Mouse (Mus musculus): ENCODE results near the gene Kptn.

The Kptn gene

DNA sequence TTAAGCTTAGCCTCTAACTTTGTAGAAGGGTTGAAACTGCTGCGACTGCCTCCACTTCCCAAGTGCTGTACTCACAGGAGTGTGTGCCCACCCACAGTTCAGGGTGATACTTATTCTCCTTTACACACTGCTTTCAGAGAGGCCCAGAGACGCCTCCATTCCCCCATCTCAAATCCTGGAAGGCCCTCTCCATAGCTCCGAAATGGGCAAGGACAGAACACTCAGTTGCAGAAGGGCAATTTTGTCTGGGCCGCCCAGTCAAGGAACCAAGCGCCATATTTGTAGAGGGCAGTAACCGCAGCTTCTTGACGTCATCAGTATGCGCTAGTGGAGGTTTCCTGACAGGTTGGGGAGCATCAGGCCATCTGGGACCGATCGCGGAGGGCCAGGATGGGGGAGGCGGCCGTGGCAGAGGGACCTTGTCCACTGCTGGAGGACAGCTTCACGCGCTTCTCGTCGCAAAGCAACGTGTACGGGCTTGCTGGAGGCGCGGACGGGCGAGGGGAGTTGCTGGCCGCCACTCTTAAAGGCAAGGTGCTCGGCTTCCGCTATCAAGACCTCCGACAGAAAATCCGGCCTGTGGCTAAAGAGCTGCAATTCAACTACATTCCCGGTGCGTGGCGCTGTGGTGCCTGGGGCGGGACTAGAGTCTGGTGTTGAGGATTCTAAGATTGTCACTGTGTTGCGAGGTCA is at the start of gene Kptn:
TSS of gene Kptn (plus strand) at position 327 of the 693 bp plus-strand sequence.
- DNase-seq (ENCODE audit: low spot score): peak; percentile 92

DNA sequence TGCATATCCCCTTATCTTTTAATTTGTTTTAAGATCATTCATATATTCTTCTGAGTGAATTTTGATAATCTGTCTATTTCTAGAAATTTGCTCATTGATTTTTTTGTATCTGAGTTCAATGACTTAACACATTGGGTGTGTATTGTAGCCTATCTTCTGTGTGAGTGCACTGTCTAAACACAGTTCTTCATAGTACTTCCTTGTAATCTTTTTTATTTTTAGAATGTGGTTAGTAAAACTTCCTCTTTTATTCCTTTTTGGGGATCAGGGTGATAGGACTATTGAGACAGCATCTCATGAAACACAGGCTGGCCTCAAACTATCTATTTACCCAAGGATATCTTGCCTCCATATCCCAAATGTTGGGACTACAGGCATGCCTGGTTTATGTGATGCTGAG is 48.8 kb upstream of the Kptn start:
- no peak for DNase-seq (ENCODE audit: low spot score)

DNA sequence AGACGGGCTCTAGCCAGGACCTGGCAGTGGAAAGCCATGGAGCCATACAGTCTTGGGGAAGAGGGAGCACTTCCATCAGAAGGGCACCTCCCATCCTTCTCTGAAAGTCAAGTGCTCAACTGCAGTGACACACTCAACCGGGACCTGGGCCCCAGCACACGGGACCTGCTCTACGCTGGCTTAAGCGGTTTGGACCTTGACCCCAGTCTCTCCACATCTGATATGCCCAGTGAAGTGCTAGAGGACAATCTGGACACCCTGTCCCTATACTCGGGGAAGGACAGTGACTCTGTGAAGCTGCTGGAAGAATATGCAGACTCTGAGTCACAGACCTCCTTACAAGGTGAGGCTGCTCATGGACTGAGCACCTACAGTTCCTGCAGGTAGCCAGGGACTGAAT is 47.8 kb upstream of the Kptn start:
- DNase-seq (ENCODE audit: low spot score): no peak

DNA sequence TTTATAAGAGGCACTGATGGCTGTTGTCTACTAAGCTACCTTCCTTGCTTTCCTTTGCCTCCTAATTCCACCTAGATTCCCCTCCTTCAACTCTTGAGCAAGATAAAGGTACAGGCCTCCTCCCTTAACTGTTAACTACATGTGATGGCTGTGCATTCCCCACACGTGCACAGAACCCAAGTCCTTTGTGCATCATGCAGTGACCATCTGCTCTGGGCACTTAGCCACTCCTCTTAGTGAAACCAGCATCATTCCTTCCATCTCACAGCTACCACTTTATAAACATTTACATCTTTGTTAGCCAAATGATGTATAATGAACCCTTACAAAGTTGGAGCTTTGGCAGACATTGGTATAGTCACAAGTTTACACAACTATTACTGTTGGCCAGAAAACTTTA is 39.7 kb upstream of the Kptn start:
- DNase-seq (ENCODE audit: low spot score): no peak

DNA sequence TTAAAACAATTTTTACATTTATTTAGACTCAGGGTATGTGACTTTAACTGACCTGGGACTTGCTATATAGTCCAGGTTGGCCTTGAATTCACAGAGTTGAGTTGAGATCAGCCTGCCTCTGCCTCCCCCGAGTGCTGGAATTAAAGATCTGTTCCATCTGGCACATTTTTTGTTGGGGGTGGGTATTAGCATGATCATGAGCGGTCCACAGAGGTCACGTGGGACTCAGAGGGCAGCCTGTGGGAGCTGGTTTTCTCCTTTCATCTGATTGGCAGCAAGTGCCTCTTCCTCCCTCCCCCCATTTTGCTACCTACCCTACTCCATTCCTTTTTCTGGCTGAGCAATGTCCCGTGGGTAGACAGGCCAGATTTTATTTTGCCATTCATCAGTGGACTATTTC is 39.1 kb upstream of the Kptn start:
- no peak for DNase-seq (ENCODE audit: low spot score)

DNA sequence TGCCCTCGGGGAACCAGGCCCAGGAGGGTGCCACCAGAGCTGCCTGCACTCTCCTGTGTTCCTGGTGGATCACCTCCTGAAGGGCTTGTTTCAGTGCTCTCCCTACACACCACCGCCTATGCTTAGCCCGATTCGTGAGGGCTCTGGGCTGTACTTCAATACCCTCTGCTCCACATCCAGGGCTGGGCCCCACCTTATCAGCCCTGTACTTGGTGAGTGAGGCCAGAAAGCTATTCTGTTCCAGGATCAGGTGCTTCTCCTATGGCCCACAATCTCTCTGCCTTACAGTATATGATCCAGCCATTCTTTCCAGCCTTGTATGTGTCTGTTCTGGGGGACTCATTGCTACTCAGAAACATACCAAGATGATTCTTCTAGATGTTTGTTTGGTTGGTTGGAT is 36.3 kb upstream of the Kptn start:
- no peak for DNase-seq (ENCODE audit: low spot score)

DNA sequence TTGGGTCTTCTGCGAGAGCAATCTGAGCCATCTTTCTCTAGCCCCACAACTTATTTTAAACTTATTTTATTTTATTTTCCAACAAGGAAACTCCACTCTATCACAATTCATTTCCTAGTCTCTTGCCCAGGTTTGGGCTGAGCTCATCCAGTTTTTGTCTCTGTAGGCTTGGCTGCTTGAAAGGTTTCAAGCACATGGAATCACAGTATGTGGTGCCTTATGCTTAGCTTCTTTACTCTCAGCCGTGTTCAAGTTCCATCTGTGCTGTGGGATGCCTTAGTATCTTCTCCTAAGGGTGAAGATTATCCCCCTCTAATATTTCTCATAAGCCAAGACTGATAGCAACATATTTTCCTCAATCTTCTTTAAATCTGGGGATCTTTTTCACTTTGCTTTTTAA is 32.1 kb upstream of the Kptn start:
- DNase-seq (ENCODE audit: low spot score): no peak

DNA sequence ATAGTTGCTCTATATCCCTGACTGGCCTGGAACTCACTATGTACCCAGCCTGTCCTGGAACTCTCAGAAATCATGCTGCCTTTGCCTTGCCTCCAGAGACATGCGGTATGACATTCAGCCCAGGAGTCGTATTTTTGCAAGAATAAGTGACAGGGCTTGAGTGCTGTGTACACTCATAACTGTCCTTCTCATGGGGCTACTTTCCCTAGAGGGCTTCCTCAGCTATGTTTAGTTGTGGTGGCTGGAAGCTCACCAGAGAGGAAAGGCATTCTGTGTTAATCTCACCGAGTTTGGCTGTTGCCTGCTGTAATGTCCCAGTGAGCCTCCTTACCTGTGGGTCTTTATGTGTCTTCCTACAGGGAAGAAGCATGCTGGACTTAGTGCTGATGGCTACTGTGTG is 25.1 kb upstream of the Kptn start:
- no peak for DNase-seq (ENCODE audit: low spot score)

DNA sequence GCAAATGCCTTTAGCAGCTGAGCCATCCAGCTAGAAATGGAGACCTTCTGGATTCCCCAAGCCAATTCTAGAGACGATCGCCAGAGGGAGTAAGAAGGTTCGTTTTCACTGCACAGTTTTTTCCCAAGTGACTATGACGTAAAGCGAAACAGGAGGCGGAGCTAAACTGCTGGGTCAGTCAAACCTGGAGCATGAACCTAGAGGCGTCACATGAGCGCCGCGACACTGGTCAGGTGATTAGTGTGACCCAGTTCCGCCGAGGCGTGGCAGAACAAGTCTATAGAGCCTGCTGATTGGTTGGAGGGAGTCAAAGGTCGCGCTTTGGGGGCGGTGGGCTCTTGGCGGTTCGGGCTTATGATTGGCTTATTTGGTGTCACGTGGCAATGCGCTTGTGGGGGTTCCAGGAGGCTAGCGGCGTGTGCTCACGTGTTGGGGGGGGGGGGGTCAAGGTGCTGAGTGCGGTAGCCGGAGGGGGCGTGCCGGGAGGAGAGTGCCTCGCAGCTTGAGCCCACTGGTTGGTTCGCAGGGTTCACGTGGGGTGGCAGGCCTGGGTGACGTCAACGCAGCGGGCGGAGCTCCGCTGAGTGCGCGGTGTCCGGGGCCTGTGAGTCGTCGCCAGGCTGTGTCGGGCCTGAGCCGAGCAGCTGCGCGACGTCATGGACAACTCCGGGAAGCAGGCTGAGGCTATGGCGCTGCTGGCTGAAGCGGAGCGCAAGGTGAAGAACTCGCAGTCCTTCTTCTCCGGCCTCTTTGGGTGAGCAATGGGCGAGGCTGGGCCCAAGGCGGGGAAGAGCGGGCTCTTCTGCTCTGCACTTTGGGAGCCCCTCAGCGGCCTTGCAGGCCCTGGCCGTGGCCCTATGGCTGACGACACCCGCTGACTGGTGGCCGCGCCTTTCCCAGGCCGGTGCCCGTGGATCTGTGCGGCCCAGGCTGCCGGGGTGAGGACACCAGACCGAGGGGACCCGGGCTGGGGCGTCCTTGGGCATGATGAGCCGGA is 21.4 kb upstream of the Kptn start, which contains the start of gene Napa:
TSS of gene Napa (plus strand) at position 438 of the 997 bp plus-strand sequence.
- DNase-seq (ENCODE audit: low spot score): peak; percentile 100

DNA sequence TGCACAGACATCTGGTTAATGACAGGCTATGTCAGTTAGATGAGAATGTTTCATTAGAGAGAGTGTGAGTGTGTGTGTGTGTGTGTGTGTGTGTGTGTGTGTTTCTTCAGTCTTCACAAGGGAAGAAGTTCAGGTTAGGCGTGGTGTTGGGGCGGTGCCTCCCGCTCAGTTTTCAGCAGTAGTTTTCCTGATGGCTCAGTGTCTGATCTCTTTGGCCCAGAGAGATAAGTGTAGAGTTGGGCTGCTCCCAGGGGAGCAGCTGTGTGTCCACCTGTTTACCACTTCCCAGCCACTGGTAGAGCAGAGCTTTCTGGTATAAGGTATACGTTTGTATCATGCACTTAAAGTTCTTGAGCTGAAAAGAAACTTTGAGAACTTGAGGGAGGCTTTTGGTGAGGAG is 19.8 kb upstream of the Kptn start:
- DNase-seq (ENCODE audit: low spot score): no peak

DNA sequence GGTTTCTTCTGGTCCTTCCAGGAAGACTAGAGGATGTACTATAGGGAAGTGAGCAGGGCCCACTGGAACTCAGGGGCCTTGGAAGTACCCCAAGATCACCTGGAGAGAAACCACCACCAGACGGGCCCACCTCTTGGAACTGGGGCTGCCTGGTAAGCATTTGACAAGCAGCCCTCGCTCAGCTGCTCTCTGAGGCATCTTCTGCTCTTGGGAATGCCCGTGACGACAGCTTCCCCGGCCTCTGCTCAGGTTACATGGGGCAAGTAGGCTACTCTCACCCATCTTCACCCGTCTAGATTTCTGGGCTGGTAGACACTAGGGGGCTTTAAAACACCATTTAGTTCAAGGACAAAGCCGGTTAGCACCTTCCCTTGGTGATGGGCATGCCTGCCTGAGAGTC is 18.6 kb upstream of the Kptn start:
- no peak for DNase-seq (ENCODE audit: low spot score)

DNA sequence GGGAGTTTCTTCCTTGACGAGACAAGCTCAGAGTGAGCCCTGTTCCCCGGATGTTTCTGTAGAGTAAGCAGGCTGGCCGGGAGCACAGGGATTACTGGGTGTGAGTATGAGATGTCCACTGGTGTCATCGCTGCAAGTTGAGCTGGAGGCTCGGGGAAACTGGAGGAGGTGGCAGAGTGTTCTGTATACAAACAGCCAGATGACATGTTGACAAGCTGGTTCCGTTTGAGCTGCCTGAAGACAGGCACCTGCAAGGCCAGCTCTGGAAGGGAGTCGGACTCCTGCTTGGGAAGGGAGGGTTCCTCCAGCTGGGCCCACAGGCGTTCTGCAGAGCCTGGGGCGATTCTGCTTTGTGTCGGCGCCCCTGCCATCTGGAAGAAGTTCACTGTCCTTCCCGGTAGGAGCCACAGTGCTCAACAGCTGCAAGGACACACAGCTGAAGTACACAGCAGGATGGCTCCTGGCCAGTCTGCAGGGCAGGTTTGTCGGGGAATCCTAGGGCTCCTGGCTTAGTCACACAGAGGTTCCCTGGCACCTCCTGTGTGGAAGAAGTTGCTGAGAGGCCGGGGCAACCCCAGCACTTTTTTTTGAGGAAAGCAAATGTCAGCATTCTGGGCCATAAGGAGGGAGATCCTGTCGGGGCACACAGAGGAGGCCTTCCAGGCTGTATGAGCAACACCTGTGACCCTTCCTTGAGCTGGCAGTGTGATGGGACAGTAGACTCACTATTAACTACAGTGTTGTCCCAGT is 17.8 kb upstream of the Kptn start:
- no peak for DNase-seq (ENCODE audit: low spot score)

DNA sequence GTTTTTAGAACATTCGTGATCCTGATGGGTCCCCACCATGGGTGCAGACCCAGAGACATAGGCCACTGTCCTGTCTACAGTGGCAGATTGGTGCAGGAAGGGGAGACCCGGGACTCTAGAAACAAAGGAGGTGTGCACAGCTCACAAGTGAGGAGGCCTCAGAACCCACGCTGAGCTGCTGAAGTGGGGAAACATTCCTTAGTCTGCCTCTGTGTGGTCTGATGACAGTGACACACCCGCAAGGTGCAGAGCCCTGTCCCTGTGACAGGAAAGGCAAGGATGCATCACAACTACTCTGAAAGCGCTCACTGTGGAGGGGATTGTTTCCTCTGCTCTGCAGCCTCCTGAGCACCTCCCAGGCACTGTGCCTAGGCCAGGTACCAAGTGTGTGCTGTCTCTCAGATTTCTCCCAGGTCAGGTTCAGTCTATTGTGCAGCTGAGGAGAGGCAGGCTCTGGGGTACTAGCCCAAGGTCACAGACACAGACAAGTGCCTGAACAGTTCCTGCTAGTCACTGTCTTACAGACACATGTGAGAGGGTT is 16.9 kb upstream of the Kptn start:
- no peak for DNase-seq (ENCODE audit: low spot score)

DNA sequence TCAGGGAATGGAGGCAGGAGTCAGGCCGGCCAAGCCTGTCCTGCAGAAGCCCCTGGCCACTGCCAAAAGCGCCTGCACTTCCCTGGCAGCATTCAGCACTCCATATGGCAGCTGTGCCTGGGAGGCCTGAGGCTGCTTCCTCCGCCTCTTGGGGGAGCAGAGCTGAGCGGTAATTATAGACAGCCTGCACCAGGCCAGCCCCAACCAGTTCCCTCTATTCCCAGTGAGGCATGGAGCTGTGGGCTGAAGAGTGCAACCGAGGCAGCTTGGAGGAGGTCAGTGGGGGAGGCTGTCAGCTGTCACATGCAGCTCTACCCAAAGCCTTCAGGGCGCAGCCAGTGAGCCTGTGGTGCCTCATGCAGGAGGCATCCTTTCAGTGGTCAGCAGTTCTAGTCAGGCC is 15.9 kb upstream of the Kptn start:
- no peak for DNase-seq (ENCODE audit: low spot score)

DNA sequence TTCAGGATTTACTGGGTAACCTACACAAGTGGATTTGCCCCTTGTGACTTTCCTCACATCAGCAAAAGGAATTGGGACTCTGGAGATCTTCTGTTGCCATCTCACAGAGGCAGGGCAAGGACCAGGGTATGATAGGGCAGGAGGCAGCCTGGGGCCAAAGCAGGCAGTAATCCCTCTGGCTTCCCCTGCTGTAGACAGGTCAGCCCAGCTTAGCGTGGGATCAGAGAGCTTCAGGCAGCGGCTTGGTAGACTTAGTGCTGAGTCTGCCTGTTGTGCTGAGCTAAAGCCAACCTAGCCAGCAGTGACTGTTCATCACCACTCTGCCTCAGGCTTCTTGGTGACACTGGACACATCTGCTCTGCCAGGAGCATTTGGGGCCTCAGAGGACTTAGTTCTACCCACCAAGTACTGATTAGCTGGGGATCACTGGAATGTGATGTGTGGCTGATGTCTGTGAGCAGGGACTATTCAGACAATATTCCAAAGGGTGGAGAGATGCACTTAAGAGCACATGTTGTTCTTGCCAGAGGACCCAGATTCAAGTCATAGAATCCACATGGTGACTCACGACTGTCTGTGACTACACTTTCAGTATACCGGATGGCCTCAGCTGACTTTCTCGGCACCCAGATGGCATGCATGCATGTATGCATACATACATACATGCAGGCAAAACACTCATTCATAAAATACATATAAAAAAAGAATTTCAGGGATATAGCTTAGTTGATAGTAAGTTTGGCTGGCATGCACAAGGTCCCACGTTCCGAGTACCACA is 14.9 kb upstream of the Kptn start:
- no peak for DNase-seq (ENCODE audit: low spot score)

DNA sequence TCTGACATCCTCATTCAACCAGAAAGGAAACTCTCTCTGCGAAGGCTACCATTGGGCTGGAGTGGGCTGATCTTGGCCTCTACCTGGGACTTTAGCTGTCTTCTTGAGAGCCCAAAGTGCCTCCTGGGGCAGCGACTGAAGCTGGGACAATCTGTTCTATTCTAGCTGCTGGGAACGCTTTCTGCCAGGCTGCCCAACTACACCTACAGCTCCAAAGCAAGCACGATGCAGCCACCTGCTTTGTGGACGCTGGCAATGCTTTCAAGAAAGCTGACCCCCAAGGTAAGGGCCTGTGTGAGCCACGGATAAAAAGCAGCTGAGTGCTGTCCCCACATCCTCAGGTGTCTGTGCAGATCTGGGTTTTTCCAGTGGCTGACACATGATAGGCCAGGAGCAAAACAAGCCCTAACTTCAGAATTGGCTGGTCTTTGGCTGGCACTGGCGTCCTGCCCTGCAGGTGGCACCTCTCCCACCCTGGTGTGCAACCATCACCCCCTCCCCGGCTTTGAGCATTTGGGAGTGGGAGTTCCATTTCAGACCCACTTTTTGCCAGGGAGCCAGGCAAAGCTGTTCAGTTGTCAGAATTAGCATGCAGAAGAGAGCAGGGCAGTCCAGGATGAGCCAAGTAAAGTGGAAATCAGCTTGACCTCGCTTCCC is 10.7 kb upstream of the Kptn start:
- DNase-seq (ENCODE audit: low spot score): no peak

DNA sequence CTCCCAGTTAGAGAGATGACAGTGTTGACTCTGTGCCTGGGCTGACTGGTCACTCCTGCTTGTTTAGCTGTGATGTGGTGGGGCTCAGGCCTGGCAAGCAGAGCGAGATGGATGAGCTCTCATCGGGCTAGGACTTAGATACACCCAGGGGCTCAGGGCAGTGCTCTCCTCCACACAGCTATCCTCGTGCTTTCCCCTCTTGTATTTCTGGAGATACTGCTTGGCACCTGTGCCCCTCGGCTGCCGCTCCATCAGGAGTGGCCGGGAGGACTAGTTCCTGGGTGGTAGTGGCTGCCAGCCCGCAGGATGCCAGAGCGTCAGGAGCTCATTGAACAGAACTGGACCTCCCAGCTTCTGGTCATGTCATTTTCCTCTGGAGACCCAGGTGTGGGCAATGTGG is 9.5 kb upstream of the Kptn start:
- DNase-seq (ENCODE audit: low spot score): no peak

DNA sequence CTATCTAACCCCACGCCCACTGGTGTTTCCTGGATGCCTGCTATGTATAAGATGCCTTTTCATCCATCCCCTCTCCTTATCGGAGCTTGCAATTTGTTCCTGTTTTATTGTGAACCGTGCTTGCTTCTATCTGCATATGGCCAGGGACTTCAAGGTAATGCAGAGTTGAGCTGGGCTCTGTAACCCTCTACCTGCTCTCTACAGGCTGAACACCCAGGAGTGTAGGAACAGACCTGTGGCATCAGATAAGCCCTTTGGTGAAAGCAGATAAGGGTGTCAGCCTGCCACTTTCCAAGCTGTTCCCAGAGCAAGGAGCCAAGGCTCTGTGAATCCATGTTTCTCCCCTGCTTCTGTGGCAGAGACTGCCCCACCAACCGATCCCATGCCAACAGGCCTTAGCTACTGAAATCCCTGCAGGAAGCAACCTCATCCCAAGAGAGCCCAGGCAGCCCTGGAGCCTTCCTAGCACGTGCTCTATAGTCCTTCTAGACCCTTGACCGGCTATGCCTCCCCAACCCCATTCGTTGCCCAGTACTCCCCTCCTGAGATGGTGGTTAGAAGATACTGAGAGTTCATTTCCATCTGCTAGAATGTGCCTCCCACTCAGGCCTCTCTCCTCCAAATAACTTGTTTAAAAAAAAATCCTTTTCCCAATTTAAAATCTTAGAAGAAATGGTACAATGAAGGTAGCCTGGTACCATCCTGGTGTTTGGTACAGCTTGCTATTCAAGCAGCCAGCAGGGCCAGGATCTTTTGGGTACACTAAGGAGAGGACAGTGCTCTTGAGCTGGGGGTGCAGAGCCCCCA is 8.2 kb upstream of the Kptn start:
- no peak for DNase-seq (ENCODE audit: low spot score)

DNA sequence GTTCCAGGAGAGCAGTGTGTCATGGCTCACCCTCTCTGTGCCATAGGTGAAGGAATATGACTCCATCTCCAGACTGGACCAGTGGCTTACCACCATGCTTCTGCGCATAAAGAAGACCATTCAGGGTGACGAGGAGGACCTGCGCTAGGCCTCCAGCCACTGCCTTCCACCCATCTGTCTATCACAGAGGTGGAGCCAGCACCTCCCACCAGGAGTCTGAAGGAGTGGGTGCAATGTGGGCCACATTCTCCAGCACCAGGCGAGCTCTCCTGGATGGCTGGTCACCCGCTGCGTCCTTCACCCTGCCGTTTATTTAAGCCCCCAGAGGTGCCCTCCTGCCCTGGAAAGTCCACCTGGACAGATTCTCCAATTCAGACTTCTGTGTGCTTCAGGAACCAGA is 3.3 kb upstream of the Kptn start:
- DNase-seq (ENCODE audit: low spot score): no peak

DNA sequence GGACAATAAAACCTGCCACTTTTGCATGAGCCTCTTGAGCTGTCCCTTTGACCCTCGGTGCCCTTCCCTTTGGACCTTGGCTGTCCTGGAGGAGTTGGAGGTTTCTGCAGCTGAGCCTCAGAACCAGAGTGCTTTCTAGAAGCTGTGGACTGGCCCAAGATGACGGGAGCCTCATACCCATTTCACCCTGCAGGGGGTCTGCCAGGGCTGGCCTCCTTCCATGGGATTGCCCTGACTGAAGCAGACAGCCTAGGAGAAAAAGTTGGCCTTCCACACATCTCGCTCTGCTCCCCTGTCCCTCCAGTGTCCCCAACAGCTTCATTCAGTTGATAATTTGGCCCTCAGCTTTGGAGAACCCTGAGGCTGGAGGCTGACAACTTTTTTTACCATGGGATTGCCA is 2.6 kb upstream of the Kptn start:
- DNase-seq (ENCODE audit: low spot score): no peak

Data from yolk sac, embryonic 10.5 days (tissue).